Mouse (Mus musculus) liver, embryonic 14.5 days (tissue): Measurements from ENCODE around the gene Ptpn14.

Source experiments
- CTCF ChIP-seq: IDR thresholded peaks from 2 replicates; pipeline ENCODE4 v1.5.1; 2016; ENCODE audit warnings: antibody characterized with exemption, low read depth, control low read depth
- EP300 ChIP-seq: IDR thresholded peaks from 2 replicates; pipeline ENCODE4 v1.6.1; 2016; ENCODE audit warnings: antibody characterized with exemption, low read depth

GRCm38 (mm10) chr1:189746520-189746919 is 18.5 kb downstream of the Ptpn14 start:
- no peak for TF ChIP-seq EP300
- TF ChIP-seq CTCF: no peak
